Mouse (Mus musculus) liver, postnatal 0 days (tissue): ENCODE measurements around the gene Smc5. TPM values are rescaled to one million over a fixed set of nuclear protein-coding genes. Genes with fewer than 3 reads are reported as not detected.

Source experiments
- ATAC-seq: fragments of 200-750 bp; cut with Nextera tagmentation; 2 replicates; pipeline ENCODE4 v1.8.0; 2017; ENCODE audit warnings: mild to moderate bottlenecking, moderate library complexity
- DNase-seq: peaks from one replicate; pipeline ENCODE4 v3.0.0-alpha.2; 2016
- H3K27ac ChIP-seq: fragments of 300-500 bp; sonication (generic); 2 replicates; pipeline ENCODE4 v1.5.1; 2014; ENCODE audit warnings: antibody characterized with exemption, moderate library complexity, mild to moderate bottlenecking, low read depth
- H3K27me3 ChIP-seq: fragments of 300-500 bp; sonication (generic); 2 replicates; pipeline ENCODE4 v1.6.1; 2014; ENCODE audit warnings: low read length, control low read depth, mixed read lengths; ENCODE audit not compliant: insufficient read depth
- H3K36me3 ChIP-seq: fragments of 300-500 bp; sonication (generic); replicated peaks from 2 replicates; pipeline ENCODE4 v1.6.1; 2014; ENCODE audit warnings: mild to moderate bottlenecking, control low read depth, low read length, moderate library complexity, mixed read lengths; ENCODE audit not compliant: insufficient read depth
- H3K4me1 ChIP-seq: fragments of 300-500 bp; sonication (generic); 2 replicates; pipeline ENCODE4 v1.6.1; 2014; ENCODE audit warnings: antibody characterized with exemption, mild to moderate bottlenecking, control low read depth; ENCODE audit not compliant: insufficient read depth
- H3K4me2 ChIP-seq: fragments of 300-500 bp; sonication (generic); 2 replicates; pipeline ENCODE4 v1.6.1; 2014; ENCODE audit warnings: low read depth, mild to moderate bottlenecking, low read length, moderate library complexity, mixed read lengths
- H3K4me3 ChIP-seq: fragments of 300-500 bp; sonication (generic); 2 replicates; pipeline ENCODE4 v1.5.1; 2014; ENCODE audit warnings: low read depth, low read length
- H3K9ac ChIP-seq: fragments of 300-500 bp; sonication (generic); replicated peaks from 2 replicates; pipeline ENCODE4 v1.6.1; 2014; ENCODE audit warnings: mild to moderate bottlenecking, moderate library complexity
- H3K9me3 ChIP-seq: fragments of 300-500 bp; sonication (generic); 2 replicates; pipeline ENCODE4 v1.6.1; 2016; ENCODE audit warnings: mild to moderate bottlenecking, control low read depth, low read length, mixed read lengths
- CTCF ChIP-seq: sonication (generic); IDR thresholded peaks from 2 replicates; pipeline ENCODE4 v1.5.1; 2016; ENCODE audit warnings: antibody characterized with exemption, low read depth
- EP300 ChIP-seq: IDR thresholded peaks from 2 replicates; pipeline ENCODE4 v1.6.1; 2016; ENCODE audit warnings: antibody characterized with exemption, low read depth, mild to moderate bottlenecking
- WGBS: fragments of 180-500 bp; shearing (Covaris S2); extraction: QIAGEN DNeasy Blood & Tissue Kit; methylation state at CpG from one replicate; pipeline ENCODE4 v1.1.7; 2014; ENCODE audit not compliant: insufficient replicate concordance; 5-methylcytosine and 5-hydroxymethylcytosine counted together
- polyA plus RNA-seq: library from polyadenylated mRNA; unstranded; fragments of >200 nt; fragmentation: Nextera tagmentation; extraction: Ambion mirVana; gene quantifications from 2 replicates; pipeline ENCODE4 v1.2.1, GENCODE M21; 2015

Gene Smc5
- polyA plus RNA-seq, 1 experiment from 2014 or later, result 6.8 TPM

- DNase-seq, result no peak
- TF ChIP-seq EP300, result no peak
- no peak for TF ChIP-seq CTCF
These were observed 89.6 kb downstream of the Smc5 start for GRCm38 (mm10) chr19:23184068-23184467.

GRCm38 (mm10) chr19:23183493-23183892, 90.2 kb downstream of the Smc5 start:
- Histone ChIP-seq H3K9me3 (no peaks in the 10 kb centered on the region), H3K27ac (no peak overlapping the region), H3K4me2 (no peak overlapping the region), H3K36me3 (no peaks in the 10 kb centered on the region; the same call in 1 of the 2 replicates), H3K4me3 (no peak overlapping the region), H3K4me1 (no peaks in the 10 kb centered on the region), H3K9ac (no peak overlapping the region), H3K27me3 (no peaks in the 10 kb centered on the region)
- TF ChIP-seq EP300 (no peak), CTCF (no peak)
- no peak for DNase-seq
- 83% methylated on average over 4 of the region's 4 CpGs for WGBS
- ATAC-seq, result no peak

More at GRCm38 (mm10) chr19:23184068-23184467, 89.6 kb downstream of the Smc5 start:
- WGBS, result 71% methylated on average over 4 of the region's 4 CpGs
- Histone ChIP-seq H3K4me1 (no peaks in the 10 kb centered on the region), H3K9me3 (no peaks in the 10 kb centered on the region), H3K4me2 (no peak overlapping the region), H3K36me3 (no peaks in the 10 kb centered on the region; the same call in 1 of the 2 replicates), H3K27me3 (no peaks in the 10 kb centered on the region), H3K4me3 (no peak overlapping the region), H3K9ac (no peak overlapping the region), H3K27ac (no peak overlapping the region)
- ATAC-seq, result no peak

GRCm38 (mm10) chr19:23178533-23178932, 95.2 kb downstream of the Smc5 start:
- H3K27ac ChIP-seq, result no peak overlapping the region
- no peaks in the 10 kb centered on the region for H3K4me1 ChIP-seq
- no peak for TF ChIP-seq CTCF
- no peak for TF ChIP-seq EP300
- ATAC-seq (no peak), DNase-seq (no peak)
- no peak overlapping the region for H3K4me3 ChIP-seq
- no peaks in the 10 kb centered on the region; the same call in 1 of the 2 replicates for H3K36me3 ChIP-seq
- H3K27me3 ChIP-seq, result no peaks in the 10 kb centered on the region
- no peak overlapping the region for H3K4me2 ChIP-seq
- no peaks in the 10 kb centered on the region for H3K9me3 ChIP-seq
- H3K9ac ChIP-seq, result no peak overlapping the region
- 84% methylated on average over 3 of the region's 3 CpGs for WGBS

DNA sequence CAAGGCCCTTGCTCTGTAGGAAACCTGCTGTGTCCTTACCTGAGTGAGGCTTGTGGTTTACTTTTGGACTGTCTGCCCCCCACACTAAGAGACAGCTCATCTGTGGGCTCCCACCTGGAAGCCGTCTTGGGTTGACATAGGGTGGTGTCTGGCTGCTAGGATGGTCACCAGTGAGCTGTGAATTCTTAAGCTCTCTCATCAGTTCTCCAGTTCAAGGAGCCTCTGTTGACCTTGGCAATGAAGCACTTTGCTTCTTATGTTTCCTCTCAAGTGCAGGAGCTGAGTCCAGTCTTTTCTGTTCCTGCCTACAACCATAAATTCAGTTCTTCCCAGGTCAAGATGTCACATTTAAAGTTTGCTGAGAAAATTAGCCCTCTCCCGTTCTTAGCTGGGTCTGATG, 98.2 kb downstream of the Smc5 start:
- ATAC-seq (no peak), DNase-seq (no peak)
- H3K27me3 ChIP-seq, result no peaks in the 10 kb centered on the region

DNA sequence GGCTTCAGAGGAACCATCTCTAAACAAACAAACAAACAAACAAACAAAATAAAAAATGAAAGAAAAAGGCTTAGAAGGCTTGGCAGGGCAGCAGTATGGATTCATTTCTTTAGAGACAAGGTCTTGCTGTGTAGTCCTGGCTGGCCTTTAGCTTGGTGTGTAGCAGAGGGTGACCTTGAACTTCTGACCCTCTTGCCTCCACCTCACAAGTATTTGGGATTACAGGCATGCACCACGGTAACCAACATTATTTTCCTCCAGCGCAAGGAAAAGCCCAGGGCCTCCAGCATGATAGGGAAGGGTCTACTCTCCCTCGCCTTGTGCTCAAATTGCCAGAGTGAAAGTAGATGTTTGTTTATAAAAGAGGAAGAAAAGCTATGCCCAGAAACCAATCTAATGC, 98.6 kb downstream of the Smc5 start:
- Histone ChIP-seq H3K27ac (no peak overlapping the region), H3K4me3 (no peak overlapping the region), H3K36me3 (no peaks in the 10 kb centered on the region), H3K4me2 (no peak overlapping the region), H3K4me1 (no peaks in the 10 kb centered on the region), H3K9me3 (no peaks in the 10 kb centered on the region), H3K27me3 (no peaks in the 10 kb centered on the region), H3K9ac (no peak overlapping the region)
- no peak for ATAC-seq
- 78% methylated on average over 3 of the region's 3 CpGs for WGBS
- TF ChIP-seq EP300 (no peak), CTCF (no peak)
- DNase-seq, result no peak

More for the DNA sequence above, 98.2 kb downstream of the Smc5 start:
- Histone ChIP-seq H3K4me1 (no peaks in the 10 kb centered on the region), H3K4me3 (no peak overlapping the region), H3K9ac (no peak overlapping the region), H3K27ac (no peak overlapping the region), H3K9me3 (no peaks in the 10 kb centered on the region), H3K4me2 (no peak overlapping the region), H3K36me3 (no peaks in the 10 kb centered on the region)
- WGBS, result 73% methylated on average over 2 of the region's 2 CpGs
- no peak for TF ChIP-seq EP300
- TF ChIP-seq CTCF, result no peak

GRCm38 (mm10) chr19:23171136-23171535, 102.6 kb downstream of the Smc5 start:
- no peaks in the 10 kb centered on the region for H3K9me3 ChIP-seq
- H3K4me2 ChIP-seq, result no peak overlapping the region
- H3K4me3 ChIP-seq, result no peak overlapping the region
- TF ChIP-seq CTCF, result no peak
- no peak for TF ChIP-seq EP300
- DNase-seq (no peak), ATAC-seq (no peak)
- 97% methylated on average over 2 of the region's 2 CpGs for WGBS
- H3K36me3 ChIP-seq, result 0 out of 2 replicates have a peak, but pooled peaks cover under 1% of the 10 kb centered on the region
- no peaks in the 10 kb centered on the region for H3K4me1 ChIP-seq
- no peaks in the 10 kb centered on the region for H3K27me3 ChIP-seq
- H3K9ac ChIP-seq, result no peak overlapping the region
- H3K27ac ChIP-seq, result no peak overlapping the region

DNA sequence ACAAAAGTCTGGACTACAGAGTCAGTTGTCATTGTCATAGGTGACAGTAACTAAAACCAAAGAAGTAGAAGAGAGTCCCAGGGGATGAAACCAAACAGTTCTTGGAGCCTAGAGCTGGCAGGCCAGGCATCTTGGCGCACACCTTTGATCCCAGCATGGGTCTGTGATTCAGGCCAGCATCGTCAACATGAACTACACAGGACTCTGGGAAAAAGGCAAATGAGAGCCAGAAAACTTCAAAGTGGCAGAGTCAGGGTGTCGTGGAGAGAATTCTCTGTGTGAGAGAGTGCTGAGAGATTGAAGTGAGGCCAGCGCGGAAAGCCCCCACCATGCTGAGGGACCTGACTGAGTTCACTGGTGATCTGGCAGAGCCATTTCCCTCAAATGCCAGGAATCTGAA, 103.2 kb downstream of the Smc5 start:
- ATAC-seq, result no peak
- 88% methylated on average over 5 of the region's 5 CpGs for WGBS

More for the DNA sequence above, 103.2 kb downstream of the Smc5 start:
- Histone ChIP-seq H3K9me3 (no peaks in the 10 kb centered on the region), H3K4me2 (no peak overlapping the region), H3K27ac (no peak overlapping the region), H3K27me3 (no peaks in the 10 kb centered on the region), H3K9ac (no peak overlapping the region), H3K4me1 (no peaks in the 10 kb centered on the region), H3K4me3 (no peak overlapping the region), H3K36me3 (peaks cover 6% of the 10 kb centered on the region; the same call in 1 of the 2 replicates)
- DNase-seq, result no peak
- TF ChIP-seq CTCF, result no peak
- no peak for TF ChIP-seq EP300
